Mouse (Mus musculus) cerebellum, adult 8-10 months (tissue): ENCODE measurements at regions not wholly inside any gene's neighbourhood (a gene's known extent, or its start where the extent isn't known, plus 50 kb on each side); places are given as distances from the start of the nearest gene placed in this dataset.

Experiments used
- DNase-seq: peaks from one replicate; pipeline ENCODE4 v3.0.0; 2022

DNA sequence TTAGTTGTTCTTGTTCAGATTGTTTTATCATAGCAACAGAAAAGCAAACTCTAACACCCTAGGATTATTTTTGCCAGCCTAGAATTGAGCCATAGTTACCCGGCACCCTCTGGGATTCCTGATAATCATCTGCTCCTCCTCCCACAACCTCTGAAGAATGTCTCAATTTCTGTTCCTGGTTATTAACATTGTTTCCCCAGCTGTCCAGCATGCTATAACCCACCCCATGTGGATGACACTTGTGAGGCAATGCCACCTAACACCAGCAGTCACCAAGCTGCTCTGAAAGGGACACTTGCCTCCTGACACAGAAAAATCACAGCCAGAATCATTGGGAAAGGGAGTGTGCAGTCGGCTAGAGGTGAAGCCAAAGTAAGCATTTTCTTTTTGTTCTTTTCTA is 2442.1 kb upstream of the Gm7489 start:
- no peak for DNase-seq

DNA sequence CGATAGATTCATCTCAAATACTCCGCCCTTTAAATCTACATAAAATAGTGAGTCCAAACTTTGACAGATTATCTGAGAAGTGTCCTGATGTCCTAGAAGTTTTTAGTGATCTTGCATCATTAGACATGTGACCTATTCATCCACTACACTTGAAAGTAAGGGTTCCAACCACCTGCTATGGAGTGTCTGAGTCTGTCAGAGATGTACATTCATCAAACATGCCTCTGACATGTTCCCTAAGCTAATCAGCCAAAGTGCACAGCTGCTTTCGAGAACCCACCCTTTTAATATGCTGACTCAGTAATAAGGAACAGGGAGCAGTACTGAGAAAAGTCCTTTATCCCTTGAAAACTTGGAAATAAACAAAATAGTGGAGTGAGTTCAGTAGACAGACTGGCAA is 2414.8 kb upstream of the Gm7489 start:
- no peak for DNase-seq

DNA sequence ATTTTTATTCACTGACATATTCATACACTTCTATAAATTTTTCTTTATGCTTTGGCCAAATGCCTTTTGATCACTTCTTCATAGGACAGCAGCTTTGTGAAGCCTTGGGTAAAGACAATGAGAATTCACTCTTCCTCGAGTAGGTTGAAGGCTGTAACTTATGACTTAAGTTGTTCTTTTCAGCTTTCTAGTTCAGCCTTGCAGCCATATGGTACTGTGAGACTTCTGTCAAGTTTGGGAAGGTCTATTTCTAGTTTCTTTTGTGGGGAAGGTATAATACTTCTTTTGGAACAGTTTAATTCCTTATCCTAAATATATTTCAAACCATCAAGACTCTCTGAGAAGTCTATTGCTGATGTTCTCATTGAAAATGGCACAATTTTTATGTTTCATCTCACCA is 2413.6 kb upstream of the Gm7489 start:
- DNase-seq: no peak

DNA sequence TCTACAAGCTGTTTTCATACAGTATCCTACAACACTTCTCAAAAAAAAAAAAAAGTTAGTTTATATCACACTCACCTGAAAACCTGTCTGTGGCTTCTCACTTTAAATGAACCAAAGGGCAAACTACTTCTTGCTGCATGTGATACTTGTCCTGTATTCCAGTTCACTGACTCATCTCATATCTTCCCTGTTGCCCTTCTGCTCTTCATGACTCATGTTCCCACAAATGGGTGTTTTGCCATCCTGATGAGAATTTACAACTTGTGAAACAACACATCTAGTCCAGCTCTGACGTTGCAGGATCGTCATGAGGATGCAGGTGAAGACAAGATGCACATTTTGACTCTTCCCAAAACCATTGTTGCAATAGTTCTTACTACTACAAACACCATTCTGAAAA is 2412.7 kb upstream of the Gm7489 start:
- no peak for DNase-seq

DNA sequence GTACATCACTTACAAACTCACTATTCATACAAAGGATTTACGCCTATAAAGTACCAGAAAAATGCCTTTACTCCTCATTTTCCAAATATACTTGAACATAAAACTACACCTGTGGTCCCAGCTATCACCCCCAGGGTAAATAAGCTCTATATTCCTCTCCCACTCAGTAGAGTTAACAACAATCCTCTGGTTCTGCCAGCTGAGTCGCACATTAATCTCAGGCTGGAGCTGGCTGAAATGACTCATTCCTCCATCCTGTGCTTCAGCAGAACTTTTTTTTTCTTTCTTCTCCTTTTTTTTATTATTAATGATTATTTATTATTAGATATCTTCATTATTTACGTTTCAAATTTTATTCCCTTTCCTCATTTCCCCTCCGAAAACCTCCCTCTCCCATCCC is 2402.8 kb upstream of the Gm7489 start:
- no peak for DNase-seq

DNA sequence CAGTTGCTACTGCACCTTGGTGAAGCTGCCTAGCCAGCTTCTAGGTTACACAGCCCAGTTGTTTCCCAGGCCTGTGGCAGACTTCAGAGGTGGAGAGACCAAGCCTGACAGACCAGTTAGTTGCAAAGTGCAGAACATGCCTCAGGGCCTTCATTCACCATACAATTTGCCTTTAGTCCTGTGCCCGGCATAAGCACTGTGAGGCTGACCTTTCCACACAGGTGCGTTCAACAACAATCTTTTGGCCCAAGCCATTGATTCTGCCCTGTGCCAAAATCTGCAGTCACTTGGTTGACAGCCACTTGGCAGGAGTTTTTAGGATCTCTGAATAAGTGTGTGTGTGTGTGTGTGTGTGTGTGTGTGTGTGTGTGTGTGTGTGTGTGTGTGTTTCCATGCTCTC is 2400.5 kb upstream of the Gm7489 start:
- DNase-seq: no peak

DNA sequence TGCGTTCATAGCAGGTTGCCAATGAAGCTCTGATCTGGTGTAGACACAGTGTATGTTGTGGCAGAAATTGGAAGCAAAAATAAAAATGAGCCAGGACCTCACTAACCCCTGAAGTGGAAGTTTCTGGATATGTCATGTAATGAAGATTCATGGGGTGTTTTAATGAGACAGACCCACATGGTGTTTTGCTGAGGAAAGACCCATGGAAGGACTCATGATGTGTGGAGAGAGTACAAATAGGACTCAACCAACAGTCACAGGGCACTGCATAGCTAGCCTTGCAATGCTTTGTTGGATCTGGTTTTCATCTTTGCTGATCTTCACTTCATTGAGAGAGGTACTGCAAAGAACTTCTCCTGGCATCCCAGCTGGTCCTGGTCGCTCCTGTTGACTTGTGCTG is 2399.2 kb upstream of the Gm7489 start:
- no peak for DNase-seq

DNA sequence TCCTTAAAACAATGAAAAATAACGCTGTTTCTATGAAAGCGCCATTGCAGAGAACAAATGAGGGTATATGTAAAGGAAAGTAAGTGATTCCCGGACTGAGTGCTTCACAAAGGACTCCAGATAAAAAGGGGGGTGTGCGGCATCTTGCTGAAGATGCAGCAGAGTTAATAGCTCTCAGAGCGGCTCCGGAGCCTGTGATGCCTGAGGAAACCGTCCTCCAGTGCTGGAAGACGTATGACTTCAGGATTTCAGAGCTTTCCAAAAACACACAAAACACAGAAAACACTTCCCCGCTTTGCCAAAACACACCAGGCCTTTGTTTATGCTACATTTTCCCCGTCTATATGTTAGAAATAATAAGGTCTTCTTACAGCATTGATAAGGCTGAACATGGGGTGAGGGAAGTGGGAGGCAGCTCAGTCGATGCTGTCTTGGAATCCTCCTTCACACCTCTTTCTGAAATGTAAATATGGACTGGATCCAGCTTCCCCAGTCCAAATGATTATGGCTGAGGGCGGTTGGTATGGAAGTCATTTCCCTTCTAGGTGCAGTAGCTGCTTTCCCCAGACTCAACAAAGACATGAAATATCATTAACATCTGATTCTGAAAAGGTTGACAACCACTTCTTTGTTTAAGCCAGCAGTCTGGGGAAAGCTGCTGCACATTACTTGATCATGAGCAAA is 2382.5 kb upstream of the Gm7489 start:
- DNase-seq: no peak

DNA sequence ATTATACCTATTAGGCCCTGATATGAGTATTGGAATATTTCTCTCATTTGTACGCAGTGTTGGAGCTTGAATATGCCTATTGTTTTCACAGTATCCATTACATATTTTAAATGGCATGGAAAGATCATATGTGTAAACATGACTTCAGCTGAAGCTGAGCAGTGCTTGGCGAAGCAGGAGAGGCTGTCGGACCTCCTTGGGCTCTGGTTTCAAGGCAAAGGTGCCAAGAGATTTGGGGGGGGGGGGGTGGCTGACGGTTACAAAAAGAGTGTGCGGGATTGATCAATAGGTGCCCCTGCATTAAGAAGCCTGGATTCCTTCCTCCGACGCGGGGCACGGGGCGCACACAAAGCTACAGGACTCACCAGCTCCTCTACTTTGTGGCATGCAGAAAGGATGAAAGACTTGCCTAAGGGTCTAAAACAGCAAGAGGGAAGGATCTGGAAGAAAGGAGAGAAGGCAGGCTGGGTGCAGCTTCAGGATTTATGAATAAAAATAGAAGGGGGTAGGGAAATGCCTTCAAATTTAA is 2381.9 kb upstream of the Gm7489 start:
- no peak for DNase-seq

DNA sequence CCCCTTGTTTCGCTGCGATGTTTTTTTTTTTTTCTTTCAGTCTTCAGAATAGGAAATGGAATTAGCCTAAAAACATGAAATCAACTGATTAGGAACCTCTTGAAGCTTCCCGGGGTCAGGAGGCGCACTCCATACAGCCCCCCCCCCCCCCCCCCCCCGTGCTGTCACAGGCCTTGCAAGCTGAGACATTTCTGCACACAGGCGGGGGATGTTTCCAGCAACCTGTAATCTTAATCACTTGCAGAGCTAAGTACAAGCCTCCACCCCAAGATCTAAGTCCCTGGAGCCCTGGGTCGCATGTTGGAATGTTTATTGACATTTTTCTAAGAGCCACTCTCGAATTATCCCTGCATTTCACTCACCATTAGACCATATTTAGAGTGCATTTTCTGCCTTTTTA is 2381.4 kb upstream of the Gm7489 start:
- no peak for DNase-seq

DNA sequence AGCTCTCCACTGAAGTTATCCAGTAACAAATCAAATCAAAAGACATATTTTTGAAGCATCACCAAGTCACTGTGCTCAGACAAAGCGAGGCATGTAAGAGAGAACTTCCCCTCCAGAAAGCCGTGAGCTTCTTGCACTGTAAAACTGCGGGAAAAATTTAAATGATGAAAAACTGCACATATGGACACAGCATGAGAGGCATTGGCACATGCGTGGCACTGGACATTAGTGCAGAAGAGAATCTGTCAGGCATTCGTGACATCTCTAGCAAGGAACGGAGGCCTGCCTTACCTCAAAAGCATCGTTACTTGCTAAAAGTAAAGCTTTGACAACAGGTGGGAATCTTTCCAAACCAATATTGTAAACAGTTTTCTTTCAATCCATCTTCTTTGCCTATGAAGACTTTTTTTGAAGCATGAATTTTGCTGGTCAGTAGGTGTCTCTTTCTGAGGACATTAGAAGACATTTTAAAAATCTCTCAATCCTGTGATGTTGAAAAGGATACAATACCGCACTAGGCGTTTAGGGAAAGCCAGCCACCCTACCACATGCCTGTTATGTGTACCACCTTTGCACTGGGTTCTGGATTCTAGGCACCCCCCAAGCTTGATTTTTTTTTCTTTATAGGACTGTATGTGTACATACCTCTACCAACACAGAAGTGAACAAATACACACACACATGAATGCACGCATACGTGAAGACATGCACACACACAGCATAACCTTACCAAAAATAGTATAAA is 2380.5 kb upstream of the Gm7489 start:
- no peak for DNase-seq

DNA sequence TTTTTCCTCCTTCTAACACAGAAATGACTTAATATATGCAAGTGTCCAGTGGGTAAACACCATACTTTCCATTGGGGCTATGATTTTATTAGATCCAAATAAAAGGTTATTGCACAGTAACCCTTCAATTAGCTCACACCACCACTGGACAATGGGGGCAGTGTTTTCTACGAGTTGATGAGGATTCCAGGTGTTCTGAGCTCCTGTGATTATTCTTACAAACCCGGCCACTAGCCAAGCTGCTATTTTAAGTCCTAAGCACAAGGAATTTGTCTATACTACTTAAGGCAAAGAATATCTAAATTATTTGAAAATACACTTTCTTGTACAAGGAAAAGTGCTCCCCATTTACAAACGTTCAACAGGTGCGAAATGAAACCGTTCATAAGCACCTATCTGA is 2379.9 kb upstream of the Gm7489 start:
- DNase-seq: no peak

DNA sequence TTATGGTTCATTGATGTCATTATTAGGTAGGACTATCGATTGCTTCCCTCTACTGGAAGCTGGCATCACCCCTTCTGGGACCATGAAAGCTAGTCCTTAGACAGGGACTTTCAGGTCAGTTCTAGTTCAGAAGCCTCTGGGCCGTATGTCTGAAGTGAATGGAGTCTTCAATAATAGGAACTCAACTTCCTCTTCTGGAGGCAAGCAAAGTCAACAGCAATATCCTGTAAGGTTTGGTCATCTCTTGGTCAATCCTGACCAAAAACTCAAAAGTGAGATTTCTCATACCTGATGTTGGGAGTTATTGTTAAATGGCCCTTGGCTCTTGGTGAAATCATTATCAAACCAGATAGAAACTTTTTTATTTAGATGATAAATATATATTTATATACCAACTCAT is 2377.6 kb upstream of the Gm7489 start:
- DNase-seq: no peak

DNA sequence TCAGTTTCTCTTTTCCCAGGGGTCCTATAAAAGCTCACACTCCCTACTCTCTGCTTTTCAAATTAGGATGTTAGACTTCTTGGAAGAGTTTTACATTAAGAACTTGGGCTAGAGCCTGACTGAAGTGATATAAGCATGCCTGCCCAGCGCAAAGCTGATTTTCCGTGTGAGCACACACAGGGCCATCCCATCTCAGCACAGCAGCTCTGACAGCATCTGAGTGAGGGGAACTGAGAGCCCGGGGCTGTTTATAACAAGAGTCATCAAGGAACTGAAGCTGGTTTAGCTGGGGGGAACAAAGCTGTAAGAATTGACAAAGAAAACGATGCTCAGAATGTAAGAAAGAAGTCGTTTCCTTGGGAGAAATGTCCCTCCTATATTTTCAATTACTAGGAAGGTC is 2373.4 kb upstream of the Gm7489 start:
- no peak for DNase-seq

DNA sequence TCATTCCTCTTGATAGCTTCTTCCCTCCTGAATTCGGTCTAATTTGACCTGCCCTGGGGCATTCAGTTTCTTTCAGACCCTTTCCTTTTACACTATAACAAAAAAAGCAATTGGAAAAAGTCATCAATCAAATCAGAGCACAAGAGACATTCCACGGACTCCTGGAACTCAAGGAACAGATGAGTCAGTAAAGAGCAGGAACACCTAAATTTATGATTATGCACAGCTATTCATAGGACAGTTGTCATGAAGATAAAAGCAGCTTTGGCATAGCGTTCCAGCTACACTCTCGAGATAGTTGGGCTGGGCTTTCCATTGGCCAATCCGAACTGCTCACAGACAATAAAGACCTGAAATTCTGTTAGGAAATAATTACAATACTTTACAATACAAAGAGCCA is 2348.4 kb upstream of the Gm7489 start:
- no peak for DNase-seq

DNA sequence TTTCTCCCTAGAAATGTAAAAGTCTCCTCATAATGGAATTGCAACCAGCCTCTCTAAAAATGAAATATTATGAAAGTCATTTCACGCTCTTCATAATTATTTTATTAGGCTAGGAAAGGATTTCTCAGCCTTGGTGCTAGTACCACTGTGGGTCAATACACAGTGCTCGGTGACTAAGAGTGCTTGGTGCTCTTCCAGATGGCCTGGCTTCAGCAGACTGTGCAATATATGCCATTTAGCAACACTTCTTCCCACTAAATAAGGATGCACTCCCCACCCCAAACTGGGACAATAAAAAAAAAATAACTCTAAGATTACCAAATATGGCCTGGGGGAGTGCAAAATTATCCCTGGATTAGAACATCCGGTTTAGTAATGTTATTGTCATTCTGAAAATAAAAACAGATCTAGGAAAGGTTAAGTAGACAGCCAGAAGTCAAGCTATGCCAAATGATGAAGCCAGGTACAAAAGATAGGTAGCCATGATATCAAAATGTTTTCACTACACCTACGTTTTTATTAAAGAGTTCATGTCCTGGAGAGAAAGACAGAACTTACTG is 2333.4 kb upstream of the Gm7489 start:
- DNase-seq: no peak

DNA sequence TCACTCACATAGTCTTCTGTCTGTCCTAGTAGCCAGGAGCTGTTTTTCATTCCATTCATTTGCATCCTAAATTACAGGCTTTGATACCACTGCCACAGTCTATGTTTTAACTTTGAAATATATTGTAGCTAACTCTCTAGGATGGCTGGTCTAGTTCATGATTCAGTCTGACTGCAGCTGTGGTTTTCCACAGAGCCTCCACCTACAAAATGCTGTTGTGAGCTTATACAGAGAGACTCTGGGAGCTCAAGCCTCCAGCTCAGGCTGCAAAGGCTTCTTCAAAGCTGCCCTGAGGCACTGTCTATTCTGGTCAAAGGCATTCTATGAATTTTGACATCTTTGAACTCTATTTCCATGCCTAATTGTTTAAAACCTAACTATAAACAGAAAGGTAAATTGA is 2326.5 kb upstream of the Gm7489 start:
- no peak for DNase-seq

DNA sequence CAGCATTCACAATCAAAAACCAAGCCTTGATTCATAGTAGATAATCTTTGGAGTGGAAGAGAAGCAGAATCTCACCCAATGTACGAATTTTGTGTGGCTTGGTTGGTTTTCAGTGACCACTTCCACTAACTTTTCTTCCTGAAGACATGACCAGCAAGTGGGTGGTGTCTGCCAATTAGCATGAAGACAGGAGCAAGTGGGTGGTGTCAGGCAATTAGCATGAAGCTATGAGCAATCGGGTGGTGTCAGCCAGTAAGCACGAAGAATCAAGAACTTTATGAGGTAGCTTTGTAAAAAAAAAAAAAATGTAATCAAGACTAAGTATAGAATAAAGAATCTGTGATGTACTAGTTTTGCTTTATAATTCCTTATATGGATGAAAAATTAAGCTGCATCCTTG is 2319.2 kb upstream of the Gm7489 start:
- no peak for DNase-seq

DNA sequence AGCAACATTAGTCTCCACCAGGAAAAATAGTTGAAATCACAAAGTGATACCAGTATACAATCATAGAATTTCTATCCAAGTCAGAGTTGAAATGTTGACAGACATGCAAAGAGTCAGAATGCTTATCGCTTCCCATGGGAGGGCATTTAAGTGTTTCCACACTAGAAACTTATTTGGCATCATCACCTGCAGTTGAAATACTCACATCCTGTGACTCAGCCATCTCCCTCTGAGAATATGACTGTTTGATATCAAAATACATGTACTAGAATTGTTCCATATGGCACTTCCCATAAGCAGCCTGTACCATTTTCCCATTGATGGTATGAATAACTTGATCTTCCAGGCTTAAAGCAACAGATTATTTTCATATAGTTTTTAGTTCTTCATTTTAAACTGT is 2314.1 kb upstream of the Gm7489 start:
- no peak for DNase-seq

DNA sequence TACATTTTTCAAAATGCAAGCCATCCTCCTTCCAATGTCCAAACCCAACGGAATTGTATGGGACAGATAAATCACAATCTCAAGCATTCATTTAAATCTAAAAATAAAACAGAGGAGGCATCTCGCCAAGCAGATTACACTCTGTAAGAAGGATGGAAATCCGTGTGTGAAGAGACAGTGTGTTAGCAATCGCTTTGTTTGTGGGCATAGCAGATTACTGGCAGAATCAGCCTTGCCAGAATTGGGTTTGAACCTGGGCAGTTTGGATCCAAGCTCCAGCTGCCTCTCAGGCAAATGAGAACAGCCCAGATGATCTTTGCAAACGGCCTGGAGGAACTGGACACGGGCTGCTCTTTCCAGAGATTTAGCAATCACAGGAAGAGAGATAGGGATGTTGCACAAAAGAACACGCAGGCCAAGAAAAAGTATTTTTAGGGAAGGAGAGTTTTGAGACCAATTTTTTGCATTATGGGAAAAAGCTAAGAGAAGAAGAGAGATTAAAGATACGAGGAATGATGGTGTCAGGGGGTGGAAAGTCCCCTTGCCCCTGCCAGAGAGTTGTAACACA is 2310.1 kb upstream of the Gm7489 start:
- DNase-seq: no peak

DNA sequence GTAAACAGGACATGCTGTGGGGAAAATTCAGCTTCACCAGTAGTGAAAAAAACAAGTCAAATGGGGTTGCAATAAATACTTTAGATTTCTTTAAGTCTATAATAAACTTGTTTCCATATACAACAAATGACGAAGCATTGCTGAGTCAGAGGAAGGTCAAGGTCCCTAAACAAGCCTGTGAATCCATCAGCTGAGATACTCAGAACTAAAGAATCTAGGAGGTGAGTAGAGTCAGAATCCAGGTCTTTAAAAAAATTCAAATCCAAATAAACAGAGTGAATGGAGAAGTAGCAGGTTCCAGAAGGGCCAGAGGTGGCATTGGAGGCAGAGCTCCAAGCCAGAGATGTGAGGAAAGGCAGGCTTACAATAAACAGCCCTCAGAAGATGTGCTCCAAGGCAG is 2301.1 kb upstream of the Gm7489 start:
- DNase-seq: no peak

DNA sequence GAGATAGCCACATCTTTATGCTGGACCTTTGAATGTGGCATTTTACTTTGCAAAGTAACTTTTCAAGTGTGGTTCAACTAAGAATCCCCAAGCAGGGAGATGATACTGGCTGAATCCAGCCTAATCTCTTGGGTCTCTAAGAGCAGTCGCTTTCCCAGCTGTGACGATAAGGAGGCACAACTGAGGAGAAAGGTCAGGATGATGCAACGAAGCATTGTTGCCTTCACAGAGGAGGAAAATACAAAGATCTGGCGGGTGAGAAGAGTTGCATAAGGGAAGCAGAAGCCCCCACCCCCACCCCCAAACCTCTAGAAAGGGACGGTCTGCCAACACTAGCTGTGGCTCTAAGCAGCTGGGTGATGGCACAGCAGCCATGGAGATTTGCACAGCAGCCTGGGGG is 2298.6 kb upstream of the Gm7489 start:
- no peak for DNase-seq

DNA sequence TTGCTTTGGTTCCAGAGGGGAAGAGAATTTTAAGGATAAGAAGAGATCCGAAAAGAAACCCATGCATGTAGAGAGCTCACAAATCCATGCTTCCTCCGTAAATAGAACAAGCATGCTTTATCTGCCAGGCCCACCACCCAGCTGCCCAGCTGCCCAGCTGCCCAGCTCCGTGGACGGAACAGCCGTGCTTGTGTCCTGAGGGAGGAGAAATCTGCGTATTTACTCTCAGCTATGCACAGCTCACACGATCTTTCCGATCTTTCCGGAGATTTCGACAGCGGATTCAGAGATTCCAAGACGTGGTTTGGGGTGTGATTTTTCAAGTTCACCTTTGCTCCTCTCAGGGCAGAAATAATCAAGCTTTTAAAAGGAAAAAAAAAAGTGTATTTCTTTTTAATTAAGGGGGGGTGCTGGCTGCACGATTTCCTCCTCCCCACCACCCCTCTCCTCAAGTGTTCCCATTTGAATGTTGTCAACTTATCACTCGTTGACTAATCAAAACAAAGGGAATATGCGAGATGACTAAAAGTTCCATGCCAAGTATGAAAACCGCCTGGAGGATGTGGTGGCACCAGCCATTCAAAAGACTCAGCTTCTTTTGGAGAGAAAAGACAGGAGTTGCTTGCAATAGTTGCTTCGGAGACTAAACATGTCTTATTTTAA is 2293.2 kb upstream of the Gm7489 start:
- no peak for DNase-seq

DNA sequence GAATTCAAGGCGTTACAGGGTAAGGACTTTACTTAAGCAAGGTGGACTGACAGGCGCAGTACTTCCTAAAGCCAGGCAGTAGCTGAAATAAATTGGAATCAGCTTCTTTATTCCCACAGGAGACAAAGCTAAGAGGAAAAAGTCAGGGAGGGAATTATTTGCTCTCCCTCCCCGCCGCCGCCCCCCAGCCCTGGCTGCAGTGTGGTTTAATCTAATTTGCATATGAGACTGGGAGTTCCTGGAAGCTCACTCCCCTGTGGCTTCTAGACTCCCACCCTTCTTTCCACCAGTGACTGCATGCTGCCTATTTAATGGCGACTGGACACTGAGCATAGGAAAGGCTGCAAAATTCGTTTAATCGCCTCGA is 2292.7 kb upstream of the Gm7489 start:
- no peak for DNase-seq
